27 mouse cellular contexts compared by ENCODE assay signal in the genomic region with DNA sequence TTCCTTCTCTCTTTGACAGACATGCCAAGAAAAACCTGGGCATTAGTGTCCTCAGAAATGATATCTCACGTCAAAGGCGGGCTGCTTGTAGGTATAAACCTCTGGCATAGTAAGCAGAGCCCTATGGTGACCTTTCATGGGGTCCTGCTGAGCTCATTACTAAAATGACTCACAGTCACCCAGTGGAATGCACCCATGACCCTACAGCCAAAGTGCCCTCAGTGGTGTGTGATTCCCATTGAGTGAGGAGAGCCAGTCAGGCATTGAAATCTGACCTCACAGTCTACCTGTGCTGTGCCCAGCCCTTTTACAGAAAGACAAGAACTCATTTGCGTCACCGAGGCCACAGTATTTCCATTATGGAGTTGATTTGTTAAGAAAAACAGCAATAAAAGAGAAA.
DNase-seq lines count a peak whose midpoint lies in the region; ATAC-seq and TF ChIP-seq lines count a peak whose summit lies in the region.
"Had no signal": no experiment of that assay in that cellular context is flagged by ENCODE, and none has a peak within 500 bp of the region (broad histone marks: within the 10 kb centered on the region; RNA-seq: fewer than 3 reads in every experiment).

No protein-coding gene starts in this region.

- TF ChIP-seq EP300 in liver, postnatal 0 days (IDR thresholded peaks at IDR 0.05; ENCODE audit: low read depth): no peak

- no peak overlapping the region for H3K27ac ChIP-seq in heart, embryonic 10.5 days
- H3K27ac ChIP-seq in liver, embryonic 13.5 days: peak overlapping the region; percentile 6; the same call in 1 of the 2 replicates
- H3K27ac ChIP-seq in liver, postnatal 0 days (ENCODE audit: low read depth): no peak overlapping the region
- H3K27ac ChIP-seq: hindbrain, embryonic 14.5 days; layer of hippocampus, adult 2 months; neural tube, embryonic 15.5 days; stomach, embryonic 15.5 days had no signal

- DNase-seq in heart, embryonic 10.5 days (ENCODE audit: low spot score): peak; percentile 65
- no peak for DNase-seq in heart, postnatal 10 days
- DNase-seq in liver, embryonic 13.5 days: no peak
- DNase-seq in liver: no peak
- DNase-seq in kidney, postnatal 14 days: peak; percentile 39
- DNase-seq in liver, postnatal 0 days: no peak
- DNase-seq in adrenal gland, postnatal 4 days (ENCODE audit: low spot score in 2 of 2): no peak
- DNase-seq in cerebellum, adult 11-12 months: no peak
- DNase-seq: adrenal gland, postnatal 14 days; cerebellum, adult 2 months; cerebellum, postnatal 14 days; gastrocnemius, postnatal 36 days; heart, adult 18-20 months; lung, postnatal 10 days; midbrain, embryonic 14.5 days; retina, postnatal 1 day; right cerebral cortex, postnatal 14 days; thymus, postnatal 25 days had no signal

- no peaks in the 10 kb centered on the region for H3K36me3 ChIP-seq in heart, embryonic 10.5 days
- no peaks in the 10 kb centered on the region for H3K36me3 ChIP-seq in liver, embryonic 13.5 days
- no peaks in the 10 kb centered on the region for H3K36me3 ChIP-seq in liver, postnatal 0 days (replicated peaks; ENCODE audit: insufficient read depth, low read length)
- H3K36me3 ChIP-seq: G1E; heart, embryonic 12.5 days; neural tube, embryonic 15.5 days; stomach, embryonic 15.5 days had no signal

- H3K9ac ChIP-seq in liver, embryonic 13.5 days: no peak overlapping the region
- no peak overlapping the region for H3K9ac ChIP-seq in liver, postnatal 0 days (replicated peaks)
- H3K9ac ChIP-seq: heart, embryonic 12.5 days; hindbrain, embryonic 14.5 days; neural tube, embryonic 15.5 days; stomach, embryonic 15.5 days had no signal

- no peak overlapping the region for H3K4me2 ChIP-seq in liver, embryonic 13.5 days
- H3K4me2 ChIP-seq in liver, postnatal 0 days (ENCODE audit: low read depth, low read length): no peak overlapping the region
- H3K4me2 ChIP-seq: heart, embryonic 12.5 days; hindbrain, embryonic 14.5 days; neural tube, embryonic 15.5 days; stomach, embryonic 15.5 days had no signal

- H3K27me3 ChIP-seq in heart, embryonic 10.5 days (ENCODE audit: insufficient read depth, poor library complexity, severe bottlenecking): no peaks in the 10 kb centered on the region
- no peaks in the 10 kb centered on the region for H3K27me3 ChIP-seq in liver, embryonic 13.5 days
- no peaks in the 10 kb centered on the region for H3K27me3 ChIP-seq in liver, postnatal 0 days (ENCODE audit: insufficient read depth, low read length)
- H3K27me3 ChIP-seq: heart, embryonic 12.5 days; neural tube, embryonic 15.5 days; stomach, embryonic 15.5 days had no signal

- H3K4me1 ChIP-seq in heart, embryonic 10.5 days: peaks cover 21% of the 10 kb centered on the region
- peaks cover 67% of the 10 kb centered on the region for H3K4me1 ChIP-seq in liver, embryonic 13.5 days (replicated peaks)
- H3K4me1 ChIP-seq in liver, postnatal 0 days (ENCODE audit: insufficient read depth): peaks cover 21% of the 10 kb centered on the region
- H3K4me1 ChIP-seq: stomach, embryonic 15.5 days had no signal

- H3K9me3 ChIP-seq in heart, embryonic 10.5 days: no peaks in the 10 kb centered on the region
- H3K9me3 ChIP-seq in liver, embryonic 13.5 days (replicated peaks): no peaks in the 10 kb centered on the region
- no peaks in the 10 kb centered on the region for H3K9me3 ChIP-seq in liver, postnatal 0 days (ENCODE audit: low read length)
- H3K9me3 ChIP-seq: G1E; heart, embryonic 12.5 days; neural tube, embryonic 15.5 days; stomach, embryonic 15.5 days had no signal

- H3K4me3 ChIP-seq in heart, embryonic 10.5 days: no peak overlapping the region
- H3K4me3 ChIP-seq in liver, embryonic 13.5 days (replicated peaks): no peak overlapping the region
- no peak overlapping the region for H3K4me3 ChIP-seq in liver, postnatal 0 days (ENCODE audit: low read depth, low read length)
- H3K4me3 ChIP-seq: heart, embryonic 12.5 days; layer of hippocampus, adult 2 months; left cerebral cortex, adult 2 months; neural tube, embryonic 15.5 days; stomach, embryonic 15.5 days had no signal

- no peak for TF ChIP-seq CTCF in liver, postnatal 0 days (IDR thresholded peaks at IDR 0.05; ENCODE audit: low read depth)

- intact Hi-C loops in heart, postnatal 10 days (cut with DNase I): no loop called here

- 82% methylated on average over 4 of the region's 4 CpGs for WGBS in heart, embryonic 10.5 days
- WGBS in liver, embryonic 13.5 days (ENCODE audit: insufficient replicate concordance): 86% methylated on average over 4 of the region's 4 CpGs
- 84% methylated on average over 4 of the region's 4 CpGs for WGBS in liver, postnatal 0 days (ENCODE audit: insufficient replicate concordance)

- ATAC-seq in liver, embryonic 13.5 days (ENCODE audit: low read depth): no peak
- ATAC-seq in liver, postnatal 0 days: peak; percentile 22; the same call in 1 of the 2 replicates
- ATAC-seq: forebrain, embryonic 14.5 days; intestine, postnatal 0 days had no signal

Comparison
In these comparisons a context has a peak if more than half of its experiments do, and no peak if none do; other contexts are left out.
1. DNase-seq: peak in heart, embryonic 10.5 days (single experiment) and kidney, postnatal 14 days (single experiment); none in heart, postnatal 10 days (0 of 2), liver, embryonic 13.5 days (single experiment), liver (single experiment), liver, postnatal 0 days (single experiment), adrenal gland, postnatal 4 days (0 of 2) and cerebellum, adult 11-12 months (single experiment).